Mouse (Mus musculus): ENCODE measurements around the gene Accsl. TPM values are rescaled to one million over a fixed set of nuclear protein-coding genes. Genes with fewer than 3 reads are reported as not detected.

The Accsl gene
- total and polyA plus RNA-seq, 3 experiments, result 0.30 to 0.63 TPM; not detected in 1

GRCm38 (mm10) chr2:93872257-93872656 is 3.3 kb upstream of the Accsl start:
- in situ Hi-C loops (cut with MboI; ENCODE audit: low pct_ligation_motif_present, low pct_unique_long_range_greater_than_20kb, low sequenced_read_pairs) (loop anchor here (25.0 kb wide), 1 partner anchor 415 kb away; no protein-coding TSS in a partner anchor), dilution Hi-C loops (cut with MboI; ENCODE audit: extremely low pct_ligation_motif_present, extremely low pct_unique_long_range_greater_than_20kb, low sequenced_read_pairs) (no loop called here)
- no peak overlapping the region for H3K4me3 ChIP-seq (replicated peaks in 1 of 3; ENCODE audit: low read depth in 2 of 3, low read length in 2 of 3, poor library complexity in 1 of 3)
- no peak for TF ChIP-seq ZMIZ1 (IDR thresholded peaks at IDR 0.05; ENCODE audit: low read depth, low read length)
- H3K27ac ChIP-seq (ENCODE audit: insufficient read depth, low read depth), result no peak overlapping the region
- H3K79me2 ChIP-seq (replicated peaks; ENCODE audit: control insufficient read depth, extremely low read depth, insufficient read depth, poor library complexity, severe bottlenecking), result no peaks in the 10 kb centered on the region
- no peaks in the 10 kb centered on the region for H3K36me3 ChIP-seq (replicated peaks in 1 of 2; ENCODE audit: control insufficient read depth in 1 of 2, insufficient read depth in 1 of 2, low read length in 1 of 2)
- no peak overlapping the region for H3K4me2 ChIP-seq (ENCODE audit: insufficient read depth, low read depth, poor library complexity, severe bottlenecking)
- H3K9me3 ChIP-seq (replicated peaks; ENCODE audit: low read length), result no peaks in the 10 kb centered on the region
- no peak for DNase-seq (ENCODE audit: extremely low read depth)
- no peak overlapping the region for H3K9ac ChIP-seq (ENCODE audit: insufficient read depth, low read depth)
- H3K27me3 ChIP-seq (replicated peaks), result peaks cover 3% of the 10 kb centered on the region
- peaks cover 19 to 22% of the 10 kb centered on the region in 2 experiments for H3K4me1 ChIP-seq (ENCODE audit: control insufficient read depth in 1 of 2, insufficient read depth in 2 of 2)

- Histone ChIP-seq H3K4me3 (replicated peaks in 1 of 3; ENCODE audit: low read depth in 2 of 3, low read length in 2 of 3, poor library complexity in 1 of 3) (no peak overlapping the region), H3K4me2 (ENCODE audit: insufficient read depth, low read depth, poor library complexity, severe bottlenecking) (no peak overlapping the region), H3K9ac (ENCODE audit: insufficient read depth, low read depth) (no peak overlapping the region), H3K9me3 (replicated peaks; ENCODE audit: low read length) (no peaks in the 10 kb centered on the region), H3K27me3 (replicated peaks) (peaks cover 3% of the 10 kb centered on the region), H3K79me2 (replicated peaks; ENCODE audit: control insufficient read depth, extremely low read depth, insufficient read depth, poor library complexity, severe bottlenecking) (no peaks in the 10 kb centered on the region), H3K4me1 (ENCODE audit: control insufficient read depth in 1 of 2, insufficient read depth in 2 of 2) (peaks cover 19 to 22% of the 10 kb centered on the region in 2 experiments), H3K27ac (ENCODE audit: insufficient read depth, low read depth) (no peak overlapping the region), H3K36me3 (replicated peaks in 1 of 2; ENCODE audit: control insufficient read depth in 1 of 2, insufficient read depth in 1 of 2, low read length in 1 of 2) (no peaks in the 10 kb centered on the region)
- in situ Hi-C loops (cut with MboI; ENCODE audit: low pct_ligation_motif_present, low pct_unique_long_range_greater_than_20kb, low sequenced_read_pairs) (loop anchor here (25.0 kb wide), 1 partner anchor 416 kb away; no protein-coding TSS in a partner anchor), dilution Hi-C loops (cut with MboI; ENCODE audit: extremely low pct_ligation_motif_present, extremely low pct_unique_long_range_greater_than_20kb, low sequenced_read_pairs) (no loop called here)
- DNase-seq (ENCODE audit: extremely low read depth), result no peak
- TF ChIP-seq MAFK (IDR thresholded peaks at IDR 0.05; ENCODE audit: insufficient replicate concordance, low read length), result no peak
- no peak for TF ChIP-seq USF2 (conservative IDR thresholded peaks at IDR 0.05; ENCODE audit: low read depth, low read length)
- no peak for TF ChIP-seq MXI1 (IDR thresholded peaks at IDR 0.05; ENCODE audit: low read depth, low read length)
- no peak for TF ChIP-seq BHLHE40 (IDR thresholded peaks at IDR 0.05; ENCODE audit: low read depth, low read length)
- no peak for TF ChIP-seq MAX (IDR thresholded peaks at IDR 0.05; ENCODE audit: low read length)
- TF ChIP-seq NELFE (IDR thresholded peaks at IDR 0.05; ENCODE audit: low read depth, low read length), result no peak
- TF ChIP-seq CHD2 (IDR thresholded peaks at IDR 0.05; ENCODE audit: low read length), result no peak
- TF ChIP-seq CHD1 (IDR thresholded peaks at IDR 0.05; ENCODE audit: low read depth, low read length), result no peak
- no peak for TF ChIP-seq ZMIZ1 (IDR thresholded peaks at IDR 0.05; ENCODE audit: low read depth, low read length)
- TF ChIP-seq KAT2A (IDR thresholded peaks at IDR 0.05; ENCODE audit: insufficient replicate concordance, low read length), result no peak
- TF ChIP-seq JUND (conservative IDR thresholded peaks at IDR 0.05; ENCODE audit: low read depth, low read length), result no peak
- no peak for TF ChIP-seq NRF1 (IDR thresholded peaks at IDR 0.05; ENCODE audit: low read depth, low read length)
- no peak for TF ChIP-seq RAD21 (IDR thresholded peaks at IDR 0.05; ENCODE audit: low read depth, low read length)
- no peak for TF ChIP-seq HCFC1 (IDR thresholded peaks at IDR 0.05; ENCODE audit: low read depth, low read length)
These were observed 2.5 kb upstream of the Accsl start for GRCm38 (mm10) chr2:93871411-93871925.
